Mouse (Mus musculus): Measurements from ENCODE around the gene Gm20422.
"Not testable (repeated sequence)": the region's sequence is repeated elsewhere in the genome, so short reads cannot be mapped to it uniquely, and the experiment has no call there.

Gm20422 gene

GRCm38 (mm10) chr8:69791415-69792068 lies 16.9 kb upstream of the Gm20422 start:
- peak in 1 of 2 experiments; percentile 29 for DNase-seq

- peak; percentile 89 to 90 for DNase-seq
Observed at GRCm38 (mm10) chr8:69790773-69791367, 16.2 kb upstream of the Gm20422 start, which contains the start of the genes Atp13a1 and Zfp866. Gene Atp13a1, plus strand, starts transcription at chr8:69791163. Gene Zfp866, minus strand, starts transcription at chr8:69791178.

GRCm38 (mm10) chr8:69790364-69790763 lies 15.7 kb upstream of the Gm20422 start:
- no peak for DNase-seq

GRCm38 (mm10) chr8:69789731-69790130 lies 15.0 kb upstream of the Gm20422 start:
- no peak for DNase-seq

GRCm38 (mm10) chr8:69789105-69789504 lies 14.4 kb upstream of the Gm20422 start:
- DNase-seq = no peak

- no peak for DNase-seq
Observed at GRCm38 (mm10) chr8:69777111-69777510, 2.4 kb upstream of the Gm20422 start.

GRCm38 (mm10) chr8:69775149-69775534 lies 456 bp upstream of the Gm20422 start:
- no peak for DNase-seq

- no peak for DNase-seq
Observed at GRCm38 (mm10) chr8:69772106-69772505, 2.6 kb downstream of the Gm20422 start.

- no peak for DNase-seq
Observed at GRCm38 (mm10) chr8:69771221-69771620, 3.5 kb downstream of the Gm20422 start.

GRCm38 (mm10) chr8:69761814-69762445 lies 12.8 kb downstream of the Gm20422 start:
- DNase-seq = no peak

GRCm38 (mm10) chr8:69758316-69758715 lies 16.4 kb downstream of the Gm20422 start:
- DNase-seq = no peak

- DNase-seq = no peak
Observed at GRCm38 (mm10) chr8:69752437-69752836, 22.2 kb downstream of the Gm20422 start.

- peak; percentile 93 to 96 for DNase-seq
Observed at GRCm38 (mm10) chr8:69749544-69750454, 24.9 kb downstream of the Gm20422 start, which contains the start of gene Zfp963. Gene Zfp963, minus strand, starts transcription at chr8:69749970.

- no peak for DNase-seq
Observed at GRCm38 (mm10) chr8:69741231-69741630, 33.5 kb downstream of the Gm20422 start.

GRCm38 (mm10) chr8:69740763-69741162 lies 33.9 kb downstream of the Gm20422 start:
- DNase-seq = no peak

GRCm38 (mm10) chr8:69735495-69735894 lies 39.2 kb downstream of the Gm20422 start:
- DNase-seq = no peak

- no peak for DNase-seq
Observed at GRCm38 (mm10) chr8:69717232-69717580, 57.5 kb downstream of the Gm20422 start.

GRCm38 (mm10) chr8:69716403-69717231 lies 58.1 kb downstream of the Gm20422 start:
- DNase-seq = peak; percentile 96 to 100

GRCm38 (mm10) chr8:69715366-69715765 lies 59.3 kb downstream of the Gm20422 start:
- no peak for DNase-seq

GRCm38 (mm10) chr8:69713516-69713915 lies 61.2 kb downstream of the Gm20422 start:
- no peak for DNase-seq

GRCm38 (mm10) chr8:69710624-69711023 lies 64.1 kb downstream of the Gm20422 start, which contains the start of gene Zfp869:
Gene Zfp869, minus strand, starts transcription at chr8:69710724.
- DNase-seq = not testable (repeated sequence)

- DNase-seq = no peak
Observed at GRCm38 (mm10) chr8:69701810-69702209, 72.9 kb downstream of the Gm20422 start.

Measured in kidney, adult 8-10 months (tissue).